Mouse (Mus musculus) kidney, embryonic 14.5 days (tissue): Measurements from ENCODE around the gene Unc5a. TPM values are rescaled to one million over a fixed set of nuclear protein-coding genes. Genes with fewer than 3 reads are reported as not detected.

Experiments used
- ATAC-seq: fragments of 200-750 bp; cut with Nextera tagmentation; 2 replicates; pipeline ENCODE4 v1.8.0; 2017; ENCODE audit warnings: moderate number of reproducible peaks, mild to moderate bottlenecking, moderate TSS enrichment, moderate library complexity; ENCODE audit not compliant: low FRiP score, low TSS enrichment
- H3K27ac ChIP-seq: fragments of 300-500 bp; sonication (generic); 2 replicates; pipeline ENCODE4 v1.5.1; 2014; ENCODE audit warnings: low read depth, mild to moderate bottlenecking, low read length, moderate library complexity, mixed read lengths
- H3K27me3 ChIP-seq: fragments of 300-500 bp; sonication (generic); 2 replicates; pipeline ENCODE4 v1.6.1; 2014; ENCODE audit warnings: mild to moderate bottlenecking, low read length; ENCODE audit not compliant: control insufficient read depth, insufficient read depth
- H3K36me3 ChIP-seq: fragments of 300-500 bp; sonication (generic); 2 replicates; pipeline ENCODE4 v1.6.1; 2014; ENCODE audit warnings: low read length, mixed read lengths; ENCODE audit not compliant: control insufficient read depth, insufficient read depth
- H3K4me1 ChIP-seq: fragments of 300-500 bp; sonication (generic); 2 replicates; pipeline ENCODE4 v1.6.1; 2014; ENCODE audit warnings: low read length, mixed read lengths; ENCODE audit not compliant: control insufficient read depth, insufficient read depth
- H3K4me2 ChIP-seq: fragments of 300-500 bp; sonication (generic); replicated peaks from 2 replicates; pipeline ENCODE4 v1.6.1; 2014; ENCODE audit warnings: low read depth, mild to moderate bottlenecking, low read length
- H3K4me3 ChIP-seq: fragments of 300-500 bp; sonication (generic); 2 replicates; pipeline ENCODE4 v1.5.1; 2014; ENCODE audit warnings: mild to moderate bottlenecking, low read length
- H3K9ac ChIP-seq: fragments of 300-500 bp; sonication (generic); 2 replicates; pipeline ENCODE4 v1.6.1; 2014; ENCODE audit warnings: low read depth, mild to moderate bottlenecking, low read length, moderate library complexity
- H3K9me3 ChIP-seq: fragments of 300-500 bp; sonication (generic); 2 replicates; pipeline ENCODE4 v1.6.1; 2016; ENCODE audit warnings: low read length; ENCODE audit not compliant: control insufficient read depth
- WGBS: fragments of 180-500 bp; shearing (Covaris S2); extraction: QIAGEN DNeasy Blood & Tissue Kit; methylation state at CpG from one replicate; pipeline ENCODE4 v1.1.7; 2014; 5-methylcytosine and 5-hydroxymethylcytosine counted together
- polyA plus RNA-seq: library from polyadenylated mRNA; unstranded; fragments of >200 nt; fragmentation: Nextera tagmentation; extraction: Ambion mirVana; gene quantifications from 2 replicates; pipeline ENCODE4 v1.2.1, GENCODE M21; 2014

Unc5a gene
- polyA plus RNA-seq, 1 experiment from 2014 or later = 2.5 TPM

GRCm38 (mm10) chr13:54960491-54960890, 11.3 kb downstream of the Unc5a start:
- H3K4me2 ChIP-seq = no peak overlapping the region
- H3K27me3 ChIP-seq = peaks cover 13% of the 10 kb centered on the region; the same call in 1 of the 2 replicates
- H3K36me3 ChIP-seq = no peaks in the 10 kb centered on the region
- H3K9me3 ChIP-seq = no peaks in the 10 kb centered on the region
- no peak overlapping the region for H3K4me3 ChIP-seq
- H3K9ac ChIP-seq = no peak overlapping the region
- H3K27ac ChIP-seq = no peak overlapping the region
- WGBS = 75% methylated on average over 3 of the region's 3 CpGs
- H3K4me1 ChIP-seq = no peaks in the 10 kb centered on the region
- ATAC-seq = no peak

- no peak overlapping the region for H3K27ac ChIP-seq
- no peaks in the 10 kb centered on the region for H3K27me3 ChIP-seq
- ATAC-seq = no peak
- 87% methylated on average over 6 of the region's 6 CpGs for WGBS
- H3K9ac ChIP-seq = no peak overlapping the region
- no peaks in the 10 kb centered on the region for H3K9me3 ChIP-seq
- no peak overlapping the region for H3K4me3 ChIP-seq
- no peaks in the 10 kb centered on the region for H3K4me1 ChIP-seq
- no peak overlapping the region for H3K4me2 ChIP-seq
- no peaks in the 10 kb centered on the region for H3K36me3 ChIP-seq
Observed at GRCm38 (mm10) chr13:54965256-54965655, 16.0 kb downstream of the Unc5a start.

- Histone ChIP-seq H3K4me3 (no peak overlapping the region), H3K9me3 (no peaks in the 10 kb centered on the region), H3K27me3 (no peaks in the 10 kb centered on the region), H3K9ac (no peak overlapping the region), H3K36me3 (no peaks in the 10 kb centered on the region), H3K27ac (no peak overlapping the region), H3K4me1 (no peaks in the 10 kb centered on the region), H3K4me2 (no peak overlapping the region)
- ATAC-seq = no peak
- WGBS = 84% methylated on average over 11 of the region's 11 CpGs
Observed at GRCm38 (mm10) chr13:54967501-54967900, 18.3 kb downstream of the Unc5a start.

- no peak overlapping the region for H3K4me3 ChIP-seq
- H3K4me1 ChIP-seq = no peaks in the 10 kb centered on the region
- no peak for ATAC-seq
- no peaks in the 10 kb centered on the region for H3K27me3 ChIP-seq
- 57% methylated on average over 5 of the region's 5 CpGs for WGBS
- H3K27ac ChIP-seq = no peak overlapping the region
- no peak overlapping the region for H3K4me2 ChIP-seq
- H3K36me3 ChIP-seq = no peaks in the 10 kb centered on the region
- no peak overlapping the region for H3K9ac ChIP-seq
- no peaks in the 10 kb centered on the region for H3K9me3 ChIP-seq
Observed at GRCm38 (mm10) chr13:54968636-54969035, 19.4 kb downstream of the Unc5a start.

- Histone ChIP-seq H3K27me3 (no peaks in the 10 kb centered on the region), H3K36me3 (no peaks in the 10 kb centered on the region), H3K4me2 (no peak overlapping the region), H3K4me3 (no peak overlapping the region), H3K27ac (no peak overlapping the region), H3K9me3 (no peaks in the 10 kb centered on the region), H3K9ac (no peak overlapping the region), H3K4me1 (no peaks in the 10 kb centered on the region)
- no peak for ATAC-seq
- 46% methylated on average over 9 of the region's 9 CpGs for WGBS
Observed at GRCm38 (mm10) chr13:54969513-54969912, 20.3 kb downstream of the Unc5a start.

GRCm38 (mm10) chr13:54970521-54971247, 21.5 kb downstream of the Unc5a start:
- H3K4me1 ChIP-seq = no peaks in the 10 kb centered on the region
- 37% methylated on average over 14 of the region's 14 CpGs for whole genome bisulfite sequencing
- H3K27ac ChIP-seq = no peak overlapping the region
- ATAC-seq = no peak
- H3K36me3 ChIP-seq = no peaks in the 10 kb centered on the region
- no peak overlapping the region for H3K9ac ChIP-seq
- no peaks in the 10 kb centered on the region for H3K9me3 ChIP-seq
- no peak overlapping the region for H3K4me2 ChIP-seq
- no peaks in the 10 kb centered on the region for H3K27me3 ChIP-seq
- H3K4me3 ChIP-seq = no peak overlapping the region

- H3K36me3 ChIP-seq = no peaks in the 10 kb centered on the region
- H3K4me1 ChIP-seq = no peaks in the 10 kb centered on the region
- H3K9ac ChIP-seq = no peak overlapping the region
- no peak overlapping the region for H3K4me3 ChIP-seq
- 50% methylated on average over 3 of the region's 3 CpGs for WGBS
- no peak overlapping the region for H3K4me2 ChIP-seq
- peaks cover 2% of the 10 kb centered on the region; the same call in 1 of the 2 replicates for H3K27me3 ChIP-seq
- no peak overlapping the region for H3K27ac ChIP-seq
- no peaks in the 10 kb centered on the region for H3K9me3 ChIP-seq
- no peak for ATAC-seq
Observed at GRCm38 (mm10) chr13:54975546-54975945, 26.3 kb downstream of the Unc5a start.

GRCm38 (mm10) chr13:54978804-54979203, 29.6 kb downstream of the Unc5a start:
- ATAC-seq = no peak
- WGBS = 65% methylated on average over 8 of the region's 8 CpGs
- no peak overlapping the region for H3K4me3 ChIP-seq

GRCm38 (mm10) chr13:54980957-54981356, 31.7 kb downstream of the Unc5a start:
- H3K9me3 ChIP-seq = no peaks in the 10 kb centered on the region
- H3K9ac ChIP-seq = no peak overlapping the region
- H3K36me3 ChIP-seq = no peaks in the 10 kb centered on the region
- no peaks in the 10 kb centered on the region for H3K4me1 ChIP-seq
- no peak overlapping the region for H3K4me2 ChIP-seq
- peaks cover 4% of the 10 kb centered on the region; the same call in 1 of the 2 replicates for H3K27me3 ChIP-seq
- no peak for ATAC-seq
- H3K27ac ChIP-seq = no peak overlapping the region
- no peak overlapping the region for H3K4me3 ChIP-seq
- 67% methylated on average over 12 of the region's 12 CpGs for WGBS

More at GRCm38 (mm10) chr13:54978804-54979203, 29.6 kb downstream of the Unc5a start:
- peaks cover 4% of the 10 kb centered on the region; the same call in 1 of the 2 replicates for H3K27me3 ChIP-seq
- H3K4me2 ChIP-seq = no peak overlapping the region
- no peaks in the 10 kb centered on the region for H3K36me3 ChIP-seq
- H3K9ac ChIP-seq = no peak overlapping the region
- no peak overlapping the region for H3K27ac ChIP-seq
- H3K4me1 ChIP-seq = no peaks in the 10 kb centered on the region
- H3K9me3 ChIP-seq = no peaks in the 10 kb centered on the region
